Mouse (Mus musculus) left cerebral cortex, postnatal 4 days (tissue): ENCODE measurements around the gene Utp14a. TPM values are rescaled to one million over a fixed set of nuclear protein-coding genes. Genes with fewer than 3 reads are reported as not detected.
A peak's percentile ranks its signal among the peaks of the same experiment; 100 is the strongest.

Source experiments
- DNase-seq: peaks from one replicate; pipeline ENCODE4 v3.0.0-alpha.2; 2022
- intact Hi-C: fragments of 180-260 bp; cut with DNase I; formaldehyde crosslinking; loops from one replicate; pipeline ENCODE4 v1.15.1; 2025
- total RNA-seq, 2 experiments: library from RNA; stranded (reverse); gene quantifications; 2 replicates each; pipeline ENCODE4 v1.2.3; 2021

The Utp14a gene
- total RNA-seq, 2 experiments from 2014 or later = 24.4 to 26.4 TPM

GRCm38 (mm10) chrX:48310706-48311517 is 54.2 kb downstream of the Utp14a start:
- no peak for DNase-seq
- intact Hi-C loops = no loop called here

- DNase-seq = no peak
- intact Hi-C loops = no loop called here
Observed at GRCm38 (mm10) chrX:48311727-48312126, 55.1 kb downstream of the Utp14a start.

- intact Hi-C loops = no loop called here
- peak; percentile 73 for DNase-seq
Observed at GRCm38 (mm10) chrX:48314530-48315079, 57.9 kb downstream of the Utp14a start.

GRCm38 (mm10) chrX:48317444-48317843 is 60.8 kb downstream of the Utp14a start:
- no peak for DNase-seq
- intact Hi-C loops = no loop called here

- intact Hi-C loops = no loop called here
- DNase-seq = no peak
Observed at GRCm38 (mm10) chrX:48318194-48318593, 61.5 kb downstream of the Utp14a start.

Other genes with a start within 250 kb of the Utp14a start
- gene Apln, start 222.0 kb upstream of the Utp14a start, total RNA-seq = 10 to 100 TPM in 1 of 2 experiments, 1 to 10 TPM in 1; 9.2 to 11.1 TPM
- gene Xpnpep2, start 148.1 kb upstream of the Utp14a start, total RNA-seq = under 1 TPM; 0.40 to 0.60 TPM
- gene Sash3, start 110.4 kb upstream of the Utp14a start, total RNA-seq = under 1 TPM; 0.89 to 0.96 TPM
- gene Zdhhc9, start 48.0 kb upstream of the Utp14a start, total RNA-seq = 10 to 100 TPM; 86.3 to 91.7 TPM
- 10 to 100 TPM; 27.9 to 33.5 TPM for gene Bcorl1, start 84.5 kb downstream of the Utp14a start, total RNA-seq
- 1 to 10 TPM; 1.1 to 1.5 TPM for gene Elf4, start 206.3 kb downstream of the Utp14a start, total RNA-seq